Mouse (Mus musculus) mouse embryonic stem cell (cell line): ENCODE data around the gene Nudt2.

Experiments used
- in situ Hi-C, 2 experiments: fragments of 300-500 bp; cut with MboI; formaldehyde crosslinking; loops; 1 replicate in 1 of 2; 3 replicates in 1 of 2; pipeline ENCODE4 v1.14.3; 2019 to 2020; ENCODE audit warnings: low sequenced_read_pairs in 2 of 2, low pct_unique_long_range_greater_than_20kb in 1 of 2, mixed read lengths in 1 of 2; ENCODE audit not compliant: unreplicated experiment in 1 of 2

The Nudt2 gene

GRCm38 (mm10) chr4:41481601-41482017 lies 16.7 kb downstream of the Nudt2 start:
- in situ Hi-C loops, result no loop called here

- in situ Hi-C loops, result no loop called here
Measured at GRCm38 (mm10) chr4:41492951-41493350, 28.0 kb downstream of the Nudt2 start.

GRCm38 (mm10) chr4:41493464-41494116 lies 28.6 kb downstream of the Nudt2 start:
- in situ Hi-C loops, result no loop called here

GRCm38 (mm10) chr4:41494378-41494777 lies 29.4 kb downstream of the Nudt2 start:
- in situ Hi-C loops, result no loop called here

DNA sequence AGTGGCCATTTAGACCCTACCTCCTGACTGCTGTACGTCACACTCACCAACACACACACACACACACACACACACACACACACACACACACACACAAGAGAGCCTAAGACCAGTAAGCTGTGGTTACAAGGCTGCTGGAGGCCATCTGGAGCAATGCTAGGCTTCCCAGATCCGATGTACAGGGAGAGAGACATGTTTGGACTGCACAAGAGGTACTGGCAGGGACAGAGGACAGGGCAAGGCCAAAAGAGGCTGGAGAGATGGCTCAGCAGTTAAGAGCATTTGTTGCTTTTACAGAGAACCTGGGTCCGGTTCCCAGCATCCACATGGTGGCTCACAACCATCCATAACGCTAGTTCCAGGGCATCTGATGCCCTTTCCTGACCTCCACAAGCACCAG lies 30.1 kb downstream of the Nudt2 start:
- in situ Hi-C loops, result no loop called here

DNA sequence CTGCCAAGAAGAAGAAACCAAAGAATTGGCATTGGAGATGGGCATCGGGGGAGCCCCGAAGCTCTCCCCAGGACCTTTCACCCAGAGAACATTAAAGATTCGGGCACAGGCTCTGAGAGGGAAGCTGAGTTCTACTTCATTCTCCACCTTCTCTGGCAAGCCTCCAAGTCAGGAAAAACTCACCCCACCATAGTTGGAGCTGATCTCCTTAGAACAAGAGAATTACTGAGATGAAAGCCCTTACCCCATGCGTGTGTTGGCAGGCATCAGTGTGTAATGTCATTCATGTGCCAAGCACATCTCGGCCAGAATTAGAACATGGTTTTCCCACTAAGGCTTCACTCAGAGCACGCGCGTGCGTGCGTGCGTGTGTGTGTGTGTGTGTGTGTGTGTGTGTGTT lies 30.9 kb downstream of the Nudt2 start:
- in situ Hi-C loops, result no loop called here

- in situ Hi-C loops, result no loop called here
Measured at GRCm38 (mm10) chr4:41497046-41497445, 32.1 kb downstream of the Nudt2 start.

DNA sequence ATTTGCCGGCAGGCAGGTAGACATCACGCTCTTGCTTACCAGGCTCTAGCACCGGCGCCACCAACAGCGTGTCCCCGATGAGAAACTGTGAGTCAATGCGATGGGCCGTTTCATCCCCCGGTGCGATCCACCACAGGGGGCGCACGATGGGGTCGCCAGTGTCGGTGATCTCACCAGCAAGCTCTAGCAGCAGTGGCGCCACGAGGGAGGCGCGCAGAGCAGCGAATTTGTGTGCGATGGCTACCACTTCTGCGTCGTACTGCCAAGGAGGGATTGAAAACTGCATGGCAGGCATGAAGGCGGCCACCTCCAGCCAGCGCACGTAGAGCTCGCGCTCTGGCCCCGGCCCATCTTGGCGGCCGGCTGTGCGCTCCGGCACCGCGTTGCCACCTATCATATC lies 32.6 kb downstream of the Nudt2 start:
- in situ Hi-C loops, result no loop called here

GRCm38 (mm10) chr4:41497995-41498845 lies 33.3 kb downstream of the Nudt2 start:
- in situ Hi-C loops, result no loop called here

GRCm38 (mm10) chr4:41498921-41499391 lies 34.0 kb downstream of the Nudt2 start:
- in situ Hi-C loops, result no loop called here

DNA sequence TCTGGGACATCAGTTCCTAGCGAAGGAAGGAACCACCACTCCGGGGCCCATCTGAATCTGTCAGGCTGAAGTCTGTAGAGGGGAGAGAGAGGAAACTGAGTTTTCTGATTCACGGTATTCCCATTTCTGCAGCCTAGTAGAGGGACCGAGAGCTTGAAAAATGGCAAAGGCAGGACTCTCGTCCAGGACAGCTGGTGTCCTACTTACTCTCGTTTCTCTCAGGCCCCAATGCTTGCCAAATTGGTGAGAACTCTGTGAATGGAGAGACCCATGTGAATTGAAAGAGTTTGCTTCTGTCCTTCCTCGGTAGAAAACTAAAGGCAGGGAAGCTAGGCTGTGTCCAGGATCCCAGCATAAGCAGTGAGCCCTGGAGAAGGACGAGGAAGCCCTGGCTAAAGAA lies 34.7 kb downstream of the Nudt2 start:
- in situ Hi-C loops, result no loop called here

DNA sequence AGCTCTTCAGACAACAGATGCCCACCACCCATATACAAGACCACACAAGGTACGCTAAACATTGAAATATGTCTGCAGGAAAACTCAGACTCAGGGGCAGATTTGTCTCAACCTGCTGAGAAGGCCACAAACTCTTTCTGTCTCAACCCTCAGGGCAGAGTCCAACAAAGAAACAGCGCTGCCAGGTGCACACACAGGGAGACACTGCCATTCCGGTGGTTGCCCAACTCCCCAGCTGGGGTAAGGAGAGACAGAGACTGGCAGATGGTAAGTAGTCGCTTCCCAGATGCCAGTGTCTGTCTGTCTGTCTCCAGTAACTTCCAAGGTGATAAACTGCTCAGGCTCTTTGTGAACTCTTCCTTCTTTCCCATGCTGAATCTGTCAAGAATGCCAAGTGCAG lies 35.8 kb downstream of the Nudt2 start:
- in situ Hi-C loops, result no loop called here

- in situ Hi-C loops, result no loop called here
Measured at GRCm38 (mm10) chr4:41502171-41502940, 37.4 kb downstream of the Nudt2 start.

GRCm38 (mm10) chr4:41502986-41503412 lies 38.0 kb downstream of the Nudt2 start, which contains the start of gene AI464131:
Gene AI464131, minus strand, starts transcription at chr4:41503076.
- in situ Hi-C loops, result no loop called here

DNA sequence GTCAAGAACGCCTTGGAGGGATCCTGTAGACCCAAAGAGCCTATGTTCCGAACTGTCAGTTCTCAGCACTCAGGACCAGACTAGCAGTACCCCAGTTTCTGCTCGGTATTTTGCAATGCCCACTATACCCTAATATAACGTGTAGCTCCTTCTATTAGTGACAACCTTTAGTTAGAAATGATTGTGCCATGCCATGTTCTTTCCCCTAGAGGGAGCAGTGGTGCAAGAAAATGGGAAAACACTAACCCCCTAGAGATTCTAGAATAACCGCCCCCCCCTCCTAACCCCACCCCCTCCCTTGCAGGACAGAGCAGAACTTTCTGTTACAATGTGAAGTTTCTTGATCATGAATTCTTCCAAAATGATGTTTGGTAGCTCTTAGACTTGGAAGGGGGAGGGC lies 39.4 kb downstream of the Nudt2 start:
- in situ Hi-C loops, result no loop called here

GRCm38 (mm10) chr4:41505131-41505551 lies 40.2 kb downstream of the Nudt2 start:
- in situ Hi-C loops, result no loop called here

DNA sequence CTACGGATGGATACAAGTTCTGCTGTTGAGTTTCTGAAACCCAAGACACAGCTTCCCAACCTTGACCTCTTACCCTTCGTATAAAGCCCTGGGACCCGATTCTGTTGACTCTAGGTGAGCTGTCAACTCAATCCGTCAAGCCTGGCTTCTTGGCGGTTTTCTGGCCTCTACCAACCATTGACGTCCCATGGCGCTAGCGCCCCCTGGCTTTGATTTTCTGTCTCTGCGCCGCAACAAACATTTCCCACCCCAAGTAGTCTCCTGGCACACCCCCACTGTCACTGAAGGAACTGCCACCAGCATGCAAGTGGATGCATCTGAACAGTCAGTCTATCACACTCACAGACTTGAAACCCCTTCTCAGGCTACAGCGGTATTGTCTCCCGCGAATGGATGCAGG lies 41.2 kb downstream of the Nudt2 start:
- in situ Hi-C loops, result no loop called here

- in situ Hi-C loops, result no loop called here
Measured at GRCm38 (mm10) chr4:41506906-41507305, 42.0 kb downstream of the Nudt2 start.

DNA sequence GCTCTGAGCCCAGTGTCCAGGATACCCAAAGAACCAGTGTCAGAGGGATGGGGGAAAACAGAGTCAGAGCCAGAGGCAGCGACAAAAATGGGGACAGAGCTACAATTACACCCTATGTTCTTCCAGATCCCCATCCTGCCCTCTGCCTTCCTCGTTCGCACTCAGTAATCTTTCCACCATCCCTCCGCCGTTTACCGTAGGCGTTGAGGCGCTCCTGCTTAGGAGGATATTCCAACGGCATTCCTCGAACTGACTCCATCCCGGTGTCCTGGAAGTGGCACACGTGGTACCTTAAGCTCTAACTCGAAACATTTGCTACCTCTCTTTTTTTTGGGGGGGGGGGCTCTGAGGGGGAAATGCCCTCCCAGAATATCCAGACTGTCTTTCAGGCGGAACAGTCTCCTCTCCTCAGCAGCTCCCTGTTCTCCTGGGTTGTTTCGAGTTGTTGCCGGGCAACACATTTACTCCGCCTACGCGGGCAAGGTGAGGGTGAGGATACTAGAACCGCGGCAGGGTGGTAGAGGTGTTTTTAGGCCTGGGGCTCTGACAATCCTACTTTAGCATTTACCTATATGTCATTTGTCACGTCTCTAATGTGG lies 42.5 kb downstream of the Nudt2 start:
- in situ Hi-C loops, result no loop called here
